Mouse (Mus musculus): ENCODE results near the gene C4b. TPM values are rescaled to one million over a fixed set of nuclear protein-coding genes. Genes with fewer than 3 reads are reported as not detected.
"Not testable (repeated sequence)": the region's sequence is repeated elsewhere in the genome, so short reads cannot be mapped to it uniquely, and the experiment has no call there.

Gene C4b
- polyA plus RNA-seq (2012; rRNA removed): 15.0 and 17.6 TPM in 2 replicates

GRCm38 (mm10) chr17:34743719-34744118 is at the start of gene C4b:
Gene C4b, minus strand, starts transcription at chr17:34743882.
- TF ChIP-seq POLR2A (IDR thresholded peaks at IDR 0.05; ENCODE audit: control insufficient read depth, low read depth, low read length): no peak
- TF ChIP-seq CTCF (IDR thresholded peaks at IDR 0.05; ENCODE audit: control insufficient read depth, insufficient read depth, insufficient replicate concordance, low read depth, low read length): no peak
- no peak within 1 kb of the TSS for H3K4me3 ChIP-seq (ENCODE audit: control insufficient read depth, low read depth, low read length)
- H3K27ac ChIP-seq (ENCODE audit: control insufficient read depth, insufficient read depth, low read depth, low read length): no peak within 1 kb of the TSS

GRCm38 (mm10) chr17:34777680-34778325 is 34.1 kb upstream of the C4b start:
- Histone ChIP-seq H3K36me3 (ENCODE audit: control insufficient read depth, insufficient read depth, low read length) (no peaks in the 10 kb centered on the region), H3K4me1 (ENCODE audit: control insufficient read depth, insufficient read depth, low read length) (no peaks in the 10 kb centered on the region; the same call in 1 of the 2 replicates), H3K27ac (ENCODE audit: control insufficient read depth, insufficient read depth, low read depth, low read length) (no peak overlapping the region), H3K27me3 (ENCODE audit: control insufficient read depth, insufficient read depth, low read length) (no peaks in the 10 kb centered on the region), H3K4me3 (ENCODE audit: control insufficient read depth, low read depth, low read length) (no peak overlapping the region)
- TF ChIP-seq CTCF (IDR thresholded peaks at IDR 0.05; ENCODE audit: control insufficient read depth, insufficient read depth, insufficient replicate concordance, low read depth, low read length): no peak
- TF ChIP-seq POLR2A (IDR thresholded peaks at IDR 0.05; ENCODE audit: control insufficient read depth, low read depth, low read length): no peak

More at GRCm38 (mm10) chr17:34743719-34744118, at the start of gene C4b:
- Histone ChIP-seq H3K4me1 (ENCODE audit: control insufficient read depth, insufficient read depth, low read length) (peaks cover 4% of the 10 kb centered on the region), H3K36me3 (ENCODE audit: control insufficient read depth, insufficient read depth, low read length) (no peaks in the 10 kb centered on the region), H3K27me3 (ENCODE audit: control insufficient read depth, insufficient read depth, low read length) (no peaks in the 10 kb centered on the region)

- no peaks in the 10 kb centered on the region for H3K27me3 ChIP-seq (ENCODE audit: control insufficient read depth, insufficient read depth, low read length)
- H3K4me1 ChIP-seq (ENCODE audit: control insufficient read depth, insufficient read depth, low read length): no peaks in the 10 kb centered on the region
- no peaks in the 10 kb centered on the region for H3K36me3 ChIP-seq (ENCODE audit: control insufficient read depth, insufficient read depth, low read length)
- no peak overlapping the region for H3K27ac ChIP-seq (ENCODE audit: control insufficient read depth, insufficient read depth, low read depth, low read length)
- H3K4me3 ChIP-seq (ENCODE audit: control insufficient read depth, low read depth, low read length): no peak overlapping the region
- TF ChIP-seq POLR2A (IDR thresholded peaks at IDR 0.05; ENCODE audit: control insufficient read depth, low read depth, low read length) (no peak), CTCF (IDR thresholded peaks at IDR 0.05; ENCODE audit: control insufficient read depth, insufficient read depth, insufficient replicate concordance, low read depth, low read length) (no peak)
These were observed 17.8 kb upstream of the C4b start for GRCm38 (mm10) chr17:34761471-34761870.

GRCm38 (mm10) chr17:34746531-34746930 is 2.8 kb upstream of the C4b start:
- Histone ChIP-seq H3K27ac (ENCODE audit: control insufficient read depth, insufficient read depth, low read depth, low read length) (no peak overlapping the region), H3K4me1 (ENCODE audit: control insufficient read depth, insufficient read depth, low read length) (peaks cover 2% of the 10 kb centered on the region; the same call in 1 of the 2 replicates), H3K27me3 (ENCODE audit: control insufficient read depth, insufficient read depth, low read length) (no peaks in the 10 kb centered on the region), H3K4me3 (ENCODE audit: control insufficient read depth, low read depth, low read length) (no peak overlapping the region), H3K36me3 (ENCODE audit: control insufficient read depth, insufficient read depth, low read length) (no peaks in the 10 kb centered on the region)
- TF ChIP-seq CTCF (IDR thresholded peaks at IDR 0.05; ENCODE audit: control insufficient read depth, insufficient read depth, insufficient replicate concordance, low read depth, low read length): no peak
- no peak for TF ChIP-seq POLR2A (IDR thresholded peaks at IDR 0.05; ENCODE audit: control insufficient read depth, low read depth, low read length)

- not testable (repeated sequence) for H3K4me1 ChIP-seq (ENCODE audit: control insufficient read depth, insufficient read depth, low read length); H3K27ac ChIP-seq (ENCODE audit: control insufficient read depth, insufficient read depth, low read depth, low read length); H3K4me3 ChIP-seq (ENCODE audit: control insufficient read depth, low read depth, low read length); H3K36me3 ChIP-seq (ENCODE audit: control insufficient read depth, insufficient read depth, low read length); H3K27me3 ChIP-seq (ENCODE audit: control insufficient read depth, insufficient read depth, low read length)
These were observed 1.5 kb upstream of the C4b start for GRCm38 (mm10) chr17:34745166-34745565.

- H3K4me3 ChIP-seq (ENCODE audit: control insufficient read depth, low read depth, low read length); H3K4me1 ChIP-seq (ENCODE audit: control insufficient read depth, insufficient read depth, low read length); H3K27ac ChIP-seq (ENCODE audit: control insufficient read depth, insufficient read depth, low read depth, low read length); H3K27me3 ChIP-seq (ENCODE audit: control insufficient read depth, insufficient read depth, low read length); H3K36me3 ChIP-seq (ENCODE audit: control insufficient read depth, insufficient read depth, low read length): not testable (repeated sequence)
These were observed 929 bp upstream of the C4b start for GRCm38 (mm10) chr17:34744611-34745010.

- Histone ChIP-seq H3K4me3 (ENCODE audit: control insufficient read depth, low read depth, low read length) (no peak overlapping the region), H3K27me3 (ENCODE audit: control insufficient read depth, insufficient read depth, low read length) (no peaks in the 10 kb centered on the region), H3K27ac (ENCODE audit: control insufficient read depth, insufficient read depth, low read depth, low read length) (no peak overlapping the region), H3K36me3 (ENCODE audit: control insufficient read depth, insufficient read depth, low read length) (no peaks in the 10 kb centered on the region), H3K4me1 (ENCODE audit: control insufficient read depth, insufficient read depth, low read length) (peaks cover 4% of the 10 kb centered on the region)
- TF ChIP-seq CTCF (IDR thresholded peaks at IDR 0.05; ENCODE audit: control insufficient read depth, insufficient read depth, insufficient replicate concordance, low read depth, low read length): no peak
- TF ChIP-seq POLR2A (IDR thresholded peaks at IDR 0.05; ENCODE audit: control insufficient read depth, low read depth, low read length): no peak
These were observed 524 bp upstream of the C4b start for GRCm38 (mm10) chr17:34744206-34744605.

- no peaks in the 10 kb centered on the region for H3K27me3 ChIP-seq (ENCODE audit: control insufficient read depth, insufficient read depth, low read length)
- H3K4me1 ChIP-seq (ENCODE audit: control insufficient read depth, insufficient read depth, low read length): peaks cover 4% of the 10 kb centered on the region
- peak overlapping the region; percentile 60 for H3K4me3 ChIP-seq (ENCODE audit: control insufficient read depth, low read depth, low read length)
- H3K27ac ChIP-seq (ENCODE audit: control insufficient read depth, insufficient read depth, low read depth, low read length): no peak overlapping the region
- TF ChIP-seq CTCF (IDR thresholded peaks at IDR 0.05; ENCODE audit: control insufficient read depth, insufficient read depth, insufficient replicate concordance, low read depth, low read length): no peak
- no peak for TF ChIP-seq POLR2A (IDR thresholded peaks at IDR 0.05; ENCODE audit: control insufficient read depth, low read depth, low read length)
- no peaks in the 10 kb centered on the region for H3K36me3 ChIP-seq (ENCODE audit: control insufficient read depth, insufficient read depth, low read length)
These were observed 3.4 kb downstream of the C4b start for GRCm38 (mm10) chr17:34740280-34740679.

GRCm38 (mm10) chr17:34739708-34740107 is 4.0 kb downstream of the C4b start:
- H3K4me1 ChIP-seq (ENCODE audit: control insufficient read depth, insufficient read depth, low read length); H3K36me3 ChIP-seq (ENCODE audit: control insufficient read depth, insufficient read depth, low read length); H3K27me3 ChIP-seq (ENCODE audit: control insufficient read depth, insufficient read depth, low read length): not testable (repeated sequence)
- Histone ChIP-seq H3K27ac (ENCODE audit: control insufficient read depth, insufficient read depth, low read depth, low read length) (peak overlapping the region; percentile 16; the same call in 1 of the 2 replicates), H3K4me3 (ENCODE audit: control insufficient read depth, low read depth, low read length) (peak overlapping the region; percentile 60)

- H3K27ac ChIP-seq (ENCODE audit: control insufficient read depth, insufficient read depth, low read depth, low read length); H3K27me3 ChIP-seq (ENCODE audit: control insufficient read depth, insufficient read depth, low read length); H3K4me1 ChIP-seq (ENCODE audit: control insufficient read depth, insufficient read depth, low read length); H3K4me3 ChIP-seq (ENCODE audit: control insufficient read depth, low read depth, low read length); H3K36me3 ChIP-seq (ENCODE audit: control insufficient read depth, insufficient read depth, low read length): not testable (repeated sequence)
These were observed 6.2 kb downstream of the C4b start for GRCm38 (mm10) chr17:34737466-34737865.
